9 mouse cellular contexts compared by ENCODE assay signal in the genomic region with DNA sequence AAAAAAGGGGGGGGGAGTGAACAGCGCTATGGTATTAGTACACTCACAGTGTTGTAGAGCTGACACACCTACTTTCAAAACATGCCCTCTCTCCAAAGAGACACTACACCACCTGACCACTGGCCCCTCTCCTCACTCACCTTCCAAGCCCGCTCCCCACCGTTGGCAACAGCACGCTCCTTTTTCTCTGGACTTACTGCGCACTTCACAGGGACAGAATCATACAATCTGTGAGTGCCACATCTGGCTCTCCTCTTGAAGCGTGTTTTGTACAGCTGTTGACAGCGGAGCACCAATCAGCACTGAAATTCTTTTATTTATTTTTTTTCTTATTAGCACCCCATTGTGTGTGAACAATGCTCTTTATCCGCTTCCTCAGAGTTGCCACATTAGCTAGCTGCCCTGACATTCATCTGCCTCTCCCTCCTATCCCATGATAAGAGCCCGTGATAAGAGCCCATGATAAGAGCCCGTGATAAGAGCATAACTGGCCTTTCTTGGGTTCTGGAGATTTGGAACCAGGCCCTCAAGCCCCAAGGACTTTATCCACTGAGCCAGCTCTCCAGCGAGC. TPM values are rescaled to one million over a fixed set of nuclear protein-coding genes. Genes with fewer than 3 reads are reported as not detected.
DNase-seq lines count a peak whose midpoint lies in the region; ATAC-seq and TF ChIP-seq lines count a peak whose summit lies in the region.
"Had no signal": no experiment of that assay in that cellular context is flagged by ENCODE, and none has a peak within 500 bp of the region (broad histone marks: within the 10 kb centered on the region; RNA-seq: fewer than 3 reads in every experiment).

No protein-coding gene starts in this region.

- no peak for TF ChIP-seq POLR2A in limb, embryonic 14.5 days (IDR thresholded peaks at IDR 0.05; ENCODE audit: borderline replicate concordance, extremely low read depth, insufficient read depth, insufficient read length)

- peak overlapping the region; percentile 26 for H3K4me3 ChIP-seq in left cerebral cortex, adult 2 months
- H3K4me3 ChIP-seq in forebrain, embryonic 13.5 days: 0 out of 2 replicates have a peak overlapping the region, but pooled peaks have one; percentile 48
- H3K4me3 ChIP-seq in limb, embryonic 14.5 days (replicated peaks; ENCODE audit: low read length): no peak overlapping the region; the same call in 1 of the 2 replicates
- no peak overlapping the region for H3K4me3 ChIP-seq in neural tube, embryonic 14.5 days (ENCODE audit: low read depth, low read length)

- peaks cover 28% of the 10 kb centered on the region for H3K4me1 ChIP-seq in forebrain, embryonic 13.5 days
- H3K4me1 ChIP-seq in limb, embryonic 14.5 days (ENCODE audit: control insufficient read depth, insufficient read depth, low read length): peaks cover 20% of the 10 kb centered on the region
- peaks cover 16% of the 10 kb centered on the region for H3K4me1 ChIP-seq in neural tube, embryonic 14.5 days (ENCODE audit: control insufficient read depth, insufficient read depth, low read length)

- ATAC-seq in forebrain, embryonic 13.5 days: no peak
- ATAC-seq in limb, embryonic 14.5 days (ENCODE audit: low FRiP score, low read depth): no peak
- ATAC-seq in neural tube, embryonic 14.5 days (ENCODE audit: low read depth): no peak

- no peaks in the 10 kb centered on the region for H3K36me3 ChIP-seq in forebrain, embryonic 13.5 days (ENCODE audit: poor library complexity, severe bottlenecking)
- H3K36me3 ChIP-seq in limb, embryonic 14.5 days (ENCODE audit: control insufficient read depth, insufficient read depth, low read length): no peaks in the 10 kb centered on the region
- no peaks in the 10 kb centered on the region for H3K36me3 ChIP-seq in neural tube, embryonic 14.5 days (ENCODE audit: control insufficient read depth, insufficient read depth, low read length)

- no peaks in the 10 kb centered on the region for H3K27me3 ChIP-seq in forebrain, embryonic 13.5 days
- no peaks in the 10 kb centered on the region for H3K27me3 ChIP-seq in limb, embryonic 14.5 days (ENCODE audit: control insufficient read depth, insufficient read depth, low read length)
- no peaks in the 10 kb centered on the region for H3K27me3 ChIP-seq in neural tube, embryonic 14.5 days (ENCODE audit: control insufficient read depth, insufficient read depth, low read length)

- H3K9me3 ChIP-seq in forebrain, embryonic 13.5 days (replicated peaks): no peaks in the 10 kb centered on the region
- no peaks in the 10 kb centered on the region for H3K9me3 ChIP-seq in limb, embryonic 14.5 days (ENCODE audit: control insufficient read depth, low read length)
- H3K9me3 ChIP-seq in neural tube, embryonic 14.5 days (ENCODE audit: control insufficient read depth, low read length): no peaks in the 10 kb centered on the region

- 28% methylated on average over 11 of the region's 11 CpGs for WGBS in forebrain, embryonic 13.5 days
- WGBS in limb, embryonic 14.5 days: 55% methylated on average over 11 of the region's 11 CpGs
- WGBS in neural tube, embryonic 14.5 days: 50% methylated on average over 11 of the region's 11 CpGs

- TF ChIP-seq CTCF in left cerebral cortex, adult 2 months (IDR thresholded peaks at IDR 0.05): no peak

- peak overlapping the region; percentile 42; the same call in 1 of the 2 replicates for H3K27ac ChIP-seq in left cerebral cortex, adult 2 months
- no peak overlapping the region for H3K27ac ChIP-seq in forebrain, embryonic 13.5 days
- no peak overlapping the region for H3K27ac ChIP-seq in limb, embryonic 14.5 days (replicated peaks; ENCODE audit: low read depth, low read length)
- no peak overlapping the region for H3K27ac ChIP-seq in neural tube, embryonic 14.5 days (ENCODE audit: low read depth, low read length)

- peak overlapping the region; percentile 79 for H3K4me2 ChIP-seq in forebrain, embryonic 13.5 days
- peak overlapping the region; percentile 8; the same call in 1 of the 2 replicates for H3K4me2 ChIP-seq in limb, embryonic 14.5 days (replicated peaks; ENCODE audit: low read depth, low read length, severe bottlenecking)
- peak overlapping the region; percentile 86; the same call in 1 of the 2 replicates for H3K4me2 ChIP-seq in neural tube, embryonic 14.5 days (ENCODE audit: low read depth, low read length)

- H3K9ac ChIP-seq in forebrain, embryonic 13.5 days: peak overlapping the region; percentile 39
- H3K9ac ChIP-seq in limb, embryonic 14.5 days (ENCODE audit: low read depth, low read length, severe bottlenecking): no peak overlapping the region
- no peak overlapping the region for H3K9ac ChIP-seq in neural tube, embryonic 14.5 days (replicated peaks; ENCODE audit: low read depth, low read length)

- no peak for DNase-seq in left cerebral cortex, adult 2 months (ENCODE audit: extremely low spot score in 1 of 2, low spot score in 2 of 2)
- DNase-seq in left cerebral cortex, adult 8-10 months (ENCODE audit: low spot score in 2 of 2): no peak
- DNase-seq in limb, embryonic 14.5 days (ENCODE audit: low spot score): no peak
- no peak for DNase-seq in kidney, postnatal 14 days
- DNase-seq in urinary bladder, postnatal 25 days (ENCODE audit: low spot score): no peak
- DNase-seq in layer of hippocampus, adult 8-10 months (ENCODE audit: low spot score in 2 of 2): no peak

- intact Hi-C loops in left cerebral cortex, adult 2 months (cut with DNase I): loop anchor here (5.0 kb wide), 2 partner anchors 171 to 301 kb away; a partner anchor contains a TSS

RNA-seq across cellular contexts. Expression of a gene that starts 43.4 kb away (rescaled TPM):
- total RNA-seq in left cerebral cortex, adult 2 months (2021): 1 to 10 TPM; 3.3 to 3.8 TPM
- total RNA-seq in left cerebral cortex, adult 8-10 months (2022): 1 to 10 TPM; 2.9 to 3.8 (median 3.1) TPM
- polyA plus RNA-seq in forebrain, embryonic 13.5 days (2015; fragmentation: Nextera tagmentation; extraction: Ambion mirVana): 1.4 and 1.6 TPM in 2 replicates
- polyA plus RNA-seq in limb, embryonic 14.5 days (2012; rRNA removed): not detected in 2 replicates
- polyA plus RNA-seq in limb, embryonic 14.5 days (2014; fragmentation: Nextera tagmentation; extraction: Ambion mirVana): 0.21 TPM in 1 of 2 replicates, not detected in the other
- 4.0 and 4.3 TPM in 2 replicates for polyA plus RNA-seq in neural tube, embryonic 14.5 days (2014; fragmentation: Nextera tagmentation; extraction: Ambion mirVana)
- 1 to 10 TPM; 2.7 to 4.1 (median 3.2) TPM for total RNA-seq in layer of hippocampus, adult 8-10 months (2022)
- polyA plus RNA-seq: macrophage had no signal

RNA-seq across cellular contexts. Expression of a gene that starts 47.0 kb away (rescaled TPM):
- 100 to 1,000 TPM; 580 to 609 TPM for total RNA-seq in left cerebral cortex, adult 2 months (2021)
- 100 to 1,000 TPM; 702 to 768 (median 723) TPM for total RNA-seq in left cerebral cortex, adult 8-10 months (2022)
- polyA plus RNA-seq in forebrain, embryonic 13.5 days (2015; fragmentation: Nextera tagmentation; extraction: Ambion mirVana): 247 and 288 TPM in 2 replicates
- 274 and 383 TPM in 2 replicates for polyA plus RNA-seq in limb, embryonic 14.5 days (2012; rRNA removed)
- polyA plus RNA-seq in limb, embryonic 14.5 days (2014; fragmentation: Nextera tagmentation; extraction: Ambion mirVana): 216 and 218 TPM in 2 replicates
- 293 and 373 TPM in 2 replicates for polyA plus RNA-seq in neural tube, embryonic 14.5 days (2014; fragmentation: Nextera tagmentation; extraction: Ambion mirVana)
- 100 to 1,000 TPM; 662 to 773 (median 703) TPM for total RNA-seq in layer of hippocampus, adult 8-10 months (2022)

RNA-seq across cellular contexts. Expression of a gene that starts 54.2 kb away (rescaled TPM):
- under 1 TPM in 1 of 2 experiments, not detected in 1; 0.09 TPM for total RNA-seq in left cerebral cortex, adult 2 months (2021)
- total RNA-seq in left cerebral cortex, adult 8-10 months (2022): under 1 TPM; 0.17 to 0.59 (median 0.44) TPM
- polyA plus RNA-seq in forebrain, embryonic 13.5 days (2015; fragmentation: Nextera tagmentation; extraction: Ambion mirVana): 0.11 and 0.17 TPM in 2 replicates
- 0.01 and 0.03 TPM in 2 replicates for polyA plus RNA-seq in limb, embryonic 14.5 days (2012; rRNA removed)
- polyA plus RNA-seq in limb, embryonic 14.5 days (2014; fragmentation: Nextera tagmentation; extraction: Ambion mirVana): not detected in 2 replicates
- 3.0 and 4.0 TPM in 2 replicates for polyA plus RNA-seq in neural tube, embryonic 14.5 days (2014; fragmentation: Nextera tagmentation; extraction: Ambion mirVana)
- total RNA-seq in layer of hippocampus, adult 8-10 months (2022): under 1 TPM; 0.26 to 0.64 (median 0.34) TPM
- polyA plus RNA-seq: macrophage had no signal

Comparison
In these comparisons a context has a peak if more than half of its experiments do, and no peak if none do; other contexts are left out.
1. H3K4me3 ChIP-seq: peak in left cerebral cortex, adult 2 months (single experiment) and forebrain, embryonic 13.5 days (single experiment); none in limb, embryonic 14.5 days (single experiment) and neural tube, embryonic 14.5 days (single experiment).
2. H3K4me2 ChIP-seq: peak in every context shown above with its lines; median percentile 86 in neural tube, embryonic 14.5 days; 79 in forebrain, embryonic 13.5 days; 8 in limb, embryonic 14.5 days.